Comparison of ENCODE assay signal across 8 mouse cellular contexts in genomic region chr15:27788122-27788759, GRCm38 (mm10).
DNase-seq lines count a peak whose midpoint lies in the region; ATAC-seq lines count a peak whose summit lies in the region.

No protein-coding gene starts in this region.

- peak; percentile 19 for DNase-seq in kidney, adult 11 months
- no peak for DNase-seq in kidney, postnatal 25 days
- DNase-seq in embryo, embryonic 10 days (ENCODE audit: low spot score): peak; percentile 72
- no peak for DNase-seq in neural tube, embryonic 11.5 days (ENCODE audit: low spot score)
- DNase-seq in testis, postnatal 10 days (ENCODE audit: low spot score): no peak

- peaks cover 86% of the 10 kb centered on the region for H3K4me1 ChIP-seq in heart, embryonic 12.5 days (replicated peaks)
- peaks cover 79% of the 10 kb centered on the region for H3K4me1 ChIP-seq in limb, embryonic 15.5 days
- peaks cover 37% of the 10 kb centered on the region for H3K4me1 ChIP-seq in neural tube, embryonic 11.5 days (ENCODE audit: control insufficient read depth, insufficient read depth, low read length)

- peak overlapping the region; percentile 69 for H3K9ac ChIP-seq in heart, embryonic 12.5 days
- H3K9ac ChIP-seq in limb, embryonic 15.5 days: peak overlapping the region; percentile 41
- H3K9ac ChIP-seq in neural tube, embryonic 11.5 days (ENCODE audit: low read length): peak overlapping the region; percentile 47

- H3K4me3 ChIP-seq in heart, embryonic 12.5 days: peak overlapping the region; percentile 51
- peak overlapping the region; percentile 49 for H3K4me3 ChIP-seq in limb, embryonic 15.5 days
- peak overlapping the region; percentile 27 for H3K4me3 ChIP-seq in neural tube, embryonic 11.5 days (ENCODE audit: low read depth, low read length)

- 16% methylated on average over 17 of the region's 17 CpGs for WGBS in heart, embryonic 12.5 days
- WGBS in limb, embryonic 15.5 days: 15% methylated on average over 17 of the region's 17 CpGs
- 39% methylated on average over 17 of the region's 17 CpGs for WGBS in neural tube, embryonic 11.5 days

- peak overlapping the region; percentile 70 for H3K4me2 ChIP-seq in heart, embryonic 12.5 days
- peak overlapping the region; percentile 42 for H3K4me2 ChIP-seq in limb, embryonic 15.5 days
- H3K4me2 ChIP-seq in neural tube, embryonic 11.5 days (ENCODE audit: low read depth): peak overlapping the region; percentile 13

- ATAC-seq in heart, embryonic 12.5 days (ENCODE audit: insufficient number of reproducible peaks, low FRiP score): peak; percentile 66
- peak; percentile 69 for ATAC-seq in limb, embryonic 15.5 days (ENCODE audit: insufficient number of reproducible peaks, low FRiP score, low TSS enrichment, low read depth)
- no peak for ATAC-seq in neural tube, embryonic 11.5 days (ENCODE audit: insufficient read depth, low FRiP score, low TSS enrichment)
- no peak for ATAC-seq in erythroblast, adult 5-6 weeks (replicated peaks; ENCODE audit: low FRiP score, poor library complexity, severe bottlenecking)

- H3K27ac ChIP-seq in heart, embryonic 12.5 days (ENCODE audit: poor library complexity, severe bottlenecking): peak overlapping the region; percentile 85
- H3K27ac ChIP-seq in limb, embryonic 15.5 days: peak overlapping the region; percentile 91
- peak overlapping the region; percentile 71 for H3K27ac ChIP-seq in neural tube, embryonic 11.5 days (ENCODE audit: low read depth, low read length)

- H3K9me3 ChIP-seq in heart, embryonic 12.5 days (replicated peaks): no peaks in the 10 kb centered on the region
- H3K9me3 ChIP-seq in limb, embryonic 15.5 days: no peaks in the 10 kb centered on the region
- no peaks in the 10 kb centered on the region for H3K9me3 ChIP-seq in neural tube, embryonic 11.5 days (ENCODE audit: control insufficient read depth, low read length)

- no peaks in the 10 kb centered on the region for H3K27me3 ChIP-seq in heart, embryonic 12.5 days (replicated peaks)
- H3K27me3 ChIP-seq in limb, embryonic 15.5 days: no peaks in the 10 kb centered on the region
- H3K27me3 ChIP-seq in neural tube, embryonic 11.5 days (ENCODE audit: control insufficient read depth, insufficient read depth, low read length): no peaks in the 10 kb centered on the region

- no peaks in the 10 kb centered on the region for H3K36me3 ChIP-seq in heart, embryonic 12.5 days
- no peaks in the 10 kb centered on the region for H3K36me3 ChIP-seq in limb, embryonic 15.5 days
- H3K36me3 ChIP-seq in neural tube, embryonic 11.5 days (ENCODE audit: control insufficient read depth, insufficient read depth, low read length): no peaks in the 10 kb centered on the region

Comparison
In these comparisons a context has a peak if more than half of its experiments do, and no peak if none do; other contexts are left out.
1. DNase-seq: peak in kidney, adult 11 months (single experiment) and embryo, embryonic 10 days (single experiment); none in kidney, postnatal 25 days (0 of 2), neural tube, embryonic 11.5 days (single experiment) and testis, postnatal 10 days (single experiment).
2. ATAC-seq: peak in heart, embryonic 12.5 days (single experiment) and limb, embryonic 15.5 days (single experiment); none in neural tube, embryonic 11.5 days (single experiment) and erythroblast, adult 5-6 weeks (single experiment).
3. H3K4me2 ChIP-seq: peak in every context shown above with its lines; median percentile 70 in heart, embryonic 12.5 days; 42 in limb, embryonic 15.5 days; 13 in neural tube, embryonic 11.5 days.
4. Peak in every context shown above with its lines, with median percentiles within 50 percentile points of each other: H3K27ac ChIP-seq, H3K4me3 ChIP-seq and H3K9ac ChIP-seq.